Mouse (Mus musculus) frontal cortex, postnatal 14 days (tissue): ENCODE data around the gene Lrrc4.

Source experiments
- DNase-seq, 2 experiments: peaks; one replicate each; pipeline ENCODE4 v3.0.0; 2022; ENCODE audit warnings: low spot score in 2 of 2

Lrrc4 gene

GRCm38 (mm10) chr6:28831011-28831853 is at the start of gene Lrrc4:
Gene Lrrc4 (minus strand): TSS chr6:28831747.
- DNase-seq: no peak

GRCm38 (mm10) chr6:28880909-28881308 is 49.4 kb upstream of the Lrrc4 start:
- DNase-seq: no peak

- DNase-seq: no peak
Observed at GRCm38 (mm10) chr6:28879315-28879714, 47.8 kb upstream of the Lrrc4 start.

GRCm38 (mm10) chr6:28877945-28878666 is 46.6 kb upstream of the Lrrc4 start:
- DNase-seq: peak in 1 of 2 experiments; percentile 42

GRCm38 (mm10) chr6:28876492-28876891 is 44.9 kb upstream of the Lrrc4 start:
- no peak for DNase-seq

- DNase-seq: no peak
Observed at GRCm38 (mm10) chr6:28875333-28875732, 43.8 kb upstream of the Lrrc4 start.

GRCm38 (mm10) chr6:28874759-28875158 is 43.2 kb upstream of the Lrrc4 start:
- DNase-seq: no peak

GRCm38 (mm10) chr6:28874053-28874452 is 42.5 kb upstream of the Lrrc4 start:
- DNase-seq: no peak

GRCm38 (mm10) chr6:28872421-28872795 is 40.9 kb upstream of the Lrrc4 start:
- DNase-seq: no peak

- DNase-seq: no peak
Observed at GRCm38 (mm10) chr6:28871725-28872420, 40.3 kb upstream of the Lrrc4 start.

- DNase-seq: no peak
Observed at GRCm38 (mm10) chr6:28867516-28868251, 36.1 kb upstream of the Lrrc4 start.

- no peak for DNase-seq
Observed at GRCm38 (mm10) chr6:28866206-28866605, 34.7 kb upstream of the Lrrc4 start.

- no peak for DNase-seq
Observed at GRCm38 (mm10) chr6:28865112-28865511, 33.6 kb upstream of the Lrrc4 start.

GRCm38 (mm10) chr6:28864684-28865083 is 33.1 kb upstream of the Lrrc4 start:
- no peak for DNase-seq

GRCm38 (mm10) chr6:28862304-28862703 is 30.8 kb upstream of the Lrrc4 start:
- DNase-seq: no peak

- DNase-seq: no peak
Observed at GRCm38 (mm10) chr6:28860922-28861321, 29.4 kb upstream of the Lrrc4 start.

GRCm38 (mm10) chr6:28860450-28860849 is 28.9 kb upstream of the Lrrc4 start:
- no peak for DNase-seq

GRCm38 (mm10) chr6:28859094-28859493 is 27.5 kb upstream of the Lrrc4 start:
- DNase-seq: no peak

GRCm38 (mm10) chr6:28857198-28858180 is 25.9 kb upstream of the Lrrc4 start:
- no peak for DNase-seq

GRCm38 (mm10) chr6:28856789-28857188 is 25.2 kb upstream of the Lrrc4 start:
- no peak for DNase-seq

GRCm38 (mm10) chr6:28855442-28855841 is 23.9 kb upstream of the Lrrc4 start:
- no peak for DNase-seq
